11 mouse cellular contexts compared by ENCODE assay signal in genomic region chr9:118654969-118655368, GRCm38 (mm10). TPM values are rescaled to one million over a fixed set of nuclear protein-coding genes. Genes with fewer than 3 reads are reported as not detected.
DNase-seq lines count a peak whose midpoint lies in the region; ATAC-seq lines count a peak whose summit lies in the region.
"Had no signal": no experiment of that assay in that cellular context is flagged by ENCODE, and none has a peak within 500 bp of the region (broad histone marks: within the 10 kb centered on the region; RNA-seq: fewer than 3 reads in every experiment).

No protein-coding gene starts in this region.

- H3K4me3 ChIP-seq in liver, embryonic 13.5 days (replicated peaks) = no peak overlapping the region
- no peak overlapping the region for H3K4me3 ChIP-seq in liver, embryonic 11.5 days (ENCODE audit: low read depth, low read length)
- no peak overlapping the region for H3K4me3 ChIP-seq in embryonic facial prominence, embryonic 14.5 days (ENCODE audit: low read depth, low read length)
- H3K4me3 ChIP-seq in limb, embryonic 10.5 days = no peak overlapping the region
- H3K4me3 ChIP-seq: hindbrain, embryonic 13.5 days; neural tube, embryonic 13.5 days had no signal

- no peaks in the 10 kb centered on the region for H3K9me3 ChIP-seq in liver, embryonic 13.5 days (replicated peaks)
- no peaks in the 10 kb centered on the region for H3K9me3 ChIP-seq in liver, embryonic 11.5 days (ENCODE audit: control insufficient read depth, low read length)
- 0 out of 2 replicates have a peak, but pooled peaks cover 4% of the 10 kb centered on the region for H3K9me3 ChIP-seq in embryonic facial prominence, embryonic 14.5 days (ENCODE audit: control insufficient read depth, low read length)
- H3K9me3 ChIP-seq in limb, embryonic 10.5 days (replicated peaks) = no peaks in the 10 kb centered on the region
- H3K9me3 ChIP-seq: hindbrain, embryonic 13.5 days; neural tube, embryonic 13.5 days had no signal

- no peaks in the 10 kb centered on the region for H3K4me1 ChIP-seq in liver, embryonic 13.5 days (replicated peaks)
- H3K4me1 ChIP-seq in liver, embryonic 11.5 days (replicated peaks; ENCODE audit: control insufficient read depth, insufficient read depth, low read length) = peaks cover 3% of the 10 kb centered on the region; the same call in 1 of the 2 replicates
- peaks cover 16% of the 10 kb centered on the region for H3K4me1 ChIP-seq in embryonic facial prominence, embryonic 14.5 days (ENCODE audit: control insufficient read depth, insufficient read depth, low read length)
- H3K4me1 ChIP-seq in limb, embryonic 10.5 days = peaks cover 60% of the 10 kb centered on the region

- no peaks in the 10 kb centered on the region for H3K27me3 ChIP-seq in liver, embryonic 13.5 days
- no peaks in the 10 kb centered on the region for H3K27me3 ChIP-seq in liver, embryonic 11.5 days (replicated peaks; ENCODE audit: control insufficient read depth, insufficient read depth, low read length)
- no peaks in the 10 kb centered on the region for H3K27me3 ChIP-seq in embryonic facial prominence, embryonic 14.5 days (replicated peaks; ENCODE audit: control insufficient read depth, insufficient read depth, low read length)
- no peaks in the 10 kb centered on the region for H3K27me3 ChIP-seq in limb, embryonic 10.5 days (ENCODE audit: low read depth, poor library complexity, severe bottlenecking)
- H3K27me3 ChIP-seq: hindbrain, embryonic 13.5 days; neural tube, embryonic 13.5 days had no signal

- no peak overlapping the region for H3K4me2 ChIP-seq in liver, embryonic 13.5 days
- no peak overlapping the region for H3K4me2 ChIP-seq in liver, embryonic 11.5 days
- H3K4me2 ChIP-seq in embryonic facial prominence, embryonic 14.5 days (ENCODE audit: low read depth, low read length) = no peak overlapping the region
- H3K4me2 ChIP-seq: hindbrain, embryonic 13.5 days; neural tube, embryonic 13.5 days had no signal

- no peak overlapping the region for H3K9ac ChIP-seq in liver, embryonic 13.5 days
- H3K9ac ChIP-seq in liver, embryonic 11.5 days (ENCODE audit: low read depth, low read length) = no peak overlapping the region
- H3K9ac ChIP-seq in embryonic facial prominence, embryonic 14.5 days (ENCODE audit: low read depth, low read length) = no peak overlapping the region
- H3K9ac ChIP-seq: hindbrain, embryonic 13.5 days; neural tube, embryonic 13.5 days had no signal

- no peak for DNase-seq in liver, embryonic 13.5 days
- no peak for DNase-seq in liver, embryonic 11.5 days (ENCODE audit: low spot score)
- DNase-seq in embryo, embryonic 11 days = peak; percentile 63
- DNase-seq in embryonic facial prominence, embryonic 14.5 days (ENCODE audit: low spot score) = peak; percentile 11
- peak; percentile 58 for DNase-seq in limb, embryonic 10.5 days (ENCODE audit: low spot score)
- no peak for DNase-seq in retina, postnatal 1 day
- DNase-seq in cerebellum, adult 9-11 months = no peak
- DNase-seq: cerebellum, adult 9-10 months; gastrocnemius, postnatal 25 days had no signal

- ATAC-seq in liver, embryonic 13.5 days (ENCODE audit: low read depth) = peak; percentile 43; the same call in 1 of the 2 replicates
- no peak; the same call in 1 of the 2 replicates for ATAC-seq in liver, embryonic 11.5 days (replicated peaks; ENCODE audit: low FRiP score)
- ATAC-seq in embryonic facial prominence, embryonic 14.5 days (ENCODE audit: low read depth) = no peak

- no peak overlapping the region for H3K27ac ChIP-seq in liver, embryonic 13.5 days
- H3K27ac ChIP-seq in liver, embryonic 11.5 days (ENCODE audit: low read depth, low read length) = no peak overlapping the region
- no peak overlapping the region for H3K27ac ChIP-seq in embryonic facial prominence, embryonic 14.5 days (replicated peaks; ENCODE audit: low read depth, low read length)
- peak overlapping the region; percentile 78 for H3K27ac ChIP-seq in limb, embryonic 10.5 days
- H3K27ac ChIP-seq: hindbrain, embryonic 13.5 days; neural tube, embryonic 13.5 days had no signal

- WGBS in liver, embryonic 13.5 days (ENCODE audit: insufficient replicate concordance) = 23% methylated on average over 6 of the region's 6 CpGs
- 17% methylated on average over 6 of the region's 6 CpGs for WGBS in liver, embryonic 11.5 days
- 22% methylated on average over 6 of the region's 6 CpGs for WGBS in embryonic facial prominence, embryonic 14.5 days
- WGBS in limb, embryonic 10.5 days = 7% methylated on average over 6 of the region's 6 CpGs

- H3K36me3 ChIP-seq in liver, embryonic 13.5 days = no peaks in the 10 kb centered on the region
- H3K36me3 ChIP-seq in liver, embryonic 11.5 days (ENCODE audit: control insufficient read depth, insufficient read depth, low read length) = peaks cover 4% of the 10 kb centered on the region; the same call in 1 of the 2 replicates
- H3K36me3 ChIP-seq in embryonic facial prominence, embryonic 14.5 days (ENCODE audit: control insufficient read depth, insufficient read depth, low read length) = peaks cover 16% of the 10 kb centered on the region; the same call in 1 of the 2 replicates
- H3K36me3 ChIP-seq in limb, embryonic 10.5 days = peaks cover 49% of the 10 kb centered on the region
- H3K36me3 ChIP-seq: hindbrain, embryonic 13.5 days; neural tube, embryonic 13.5 days had no signal

RNA-seq across cellular contexts. Expression of gene Itga9, which starts 48.5 kb away (rescaled TPM):
- polyA plus RNA-seq in liver, embryonic 13.5 days (2015; fragmentation: Nextera tagmentation; extraction: Ambion mirVana) = 2.2 and 2.5 TPM in 2 replicates
- polyA plus RNA-seq in liver, embryonic 11.5 days (2014; fragmentation: Nextera tagmentation; extraction: Ambion mirVana) = 6.2 and 7.0 TPM in 2 replicates
- 13.7 TPM in 2 replicates for polyA plus RNA-seq in embryonic facial prominence, embryonic 14.5 days (2014; fragmentation: Nextera tagmentation; extraction: Ambion mirVana)
- polyA plus RNA-seq in limb, embryonic 10.5 days (2016; fragmentation: Nextera tagmentation; extraction: Ambion mirVana) = 8.8 and 9.3 TPM in 2 replicates

Comparison
In these comparisons a context has a peak if more than half of its experiments do, and no peak if none do; other contexts are left out.
1. DNase-seq: peak in embryo, embryonic 11 days (single experiment), embryonic facial prominence, embryonic 14.5 days (single experiment) and limb, embryonic 10.5 days (single experiment); none in liver, embryonic 13.5 days (single experiment), liver, embryonic 11.5 days (single experiment), retina, postnatal 1 day (single experiment) and cerebellum, adult 9-11 months (single experiment).